Mouse (Mus musculus) hindbrain, embryonic 12.5 days (tissue): ENCODE data around the gene Ing5. TPM values are rescaled to one million over a fixed set of nuclear protein-coding genes. Genes with fewer than 3 reads are reported as not detected.

Source experiments
- ATAC-seq: fragments of 200-750 bp; cut with Nextera tagmentation; 2 replicates; pipeline ENCODE4 v1.8.0; 2017; ENCODE audit warnings: moderate TSS enrichment; ENCODE audit not compliant: low FRiP score
- H3K27ac ChIP-seq: fragments of 300-500 bp; sonication (generic); 2 replicates; pipeline ENCODE4 v1.5.1; 2016; ENCODE audit warnings: mild to moderate bottlenecking
- H3K27me3 ChIP-seq: fragments of 300-500 bp; sonication (generic); 2 replicates; pipeline ENCODE4 v1.6.1; 2016; ENCODE audit warnings: mild to moderate bottlenecking
- H3K36me3 ChIP-seq: fragments of 300-500 bp; sonication (generic); 2 replicates; pipeline ENCODE4 v1.6.1; 2016; ENCODE audit warnings: mild to moderate bottlenecking
- H3K4me1 ChIP-seq: fragments of 300-500 bp; sonication (generic); 2 replicates; pipeline ENCODE4 v1.6.1; 2016
- H3K4me2 ChIP-seq: fragments of 300-500 bp; sonication (generic); replicated peaks from 2 replicates; pipeline ENCODE4 v1.6.1; 2016; ENCODE audit warnings: mild to moderate bottlenecking
- H3K4me3 ChIP-seq: fragments of 300-500 bp; sonication (generic); 2 replicates; pipeline ENCODE4 v1.5.1; 2016; ENCODE audit warnings: mild to moderate bottlenecking
- H3K9ac ChIP-seq: fragments of 300-500 bp; sonication (generic); 2 replicates; pipeline ENCODE4 v1.6.1; 2016; ENCODE audit warnings: mild to moderate bottlenecking, moderate library complexity
- H3K9me3 ChIP-seq: fragments of 300-500 bp; sonication (generic); replicated peaks from 2 replicates; pipeline ENCODE4 v1.6.1; 2016; ENCODE audit warnings: mild to moderate bottlenecking
- WGBS: fragments of 180-500 bp; shearing (Covaris S2); methylation state at CpG from one replicate; pipeline ENCODE4 v1.1.7; 2016; 5-methylcytosine and 5-hydroxymethylcytosine counted together
- polyA plus RNA-seq: library from polyadenylated mRNA; unstranded; fragments of >200 nt; fragmentation: Nextera tagmentation; extraction: Ambion mirVana; gene quantifications from 2 replicates; pipeline ENCODE4 v1.2.1, GENCODE M21; 2016

Gene Ing5
- polyA plus RNA-seq, 1 experiment from 2014 or later: 15.0 TPM

DNA sequence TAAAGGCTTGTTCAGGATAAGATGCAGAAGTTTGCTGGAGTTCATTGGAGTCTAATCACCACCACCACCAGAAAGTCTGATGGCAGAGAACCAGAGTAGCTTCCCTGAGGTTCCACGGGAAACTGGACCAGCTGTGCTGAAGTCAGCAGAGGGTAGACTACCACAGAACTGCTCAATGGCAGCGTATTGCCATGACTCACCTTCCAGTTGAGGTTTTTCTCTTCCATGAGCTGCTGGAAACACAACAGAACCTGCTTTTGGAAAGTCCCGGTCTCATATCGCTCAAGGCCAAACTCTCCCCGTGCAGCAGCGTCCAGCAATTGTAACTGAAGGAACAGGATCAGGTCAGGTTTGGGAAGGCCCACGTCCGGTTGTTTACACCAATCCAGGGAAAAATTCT is 9.2 kb upstream of the Ing5 start:
- no peak for ATAC-seq
- H3K36me3 ChIP-seq: peaks cover 77% of the 10 kb centered on the region
- no peak overlapping the region for H3K9ac ChIP-seq

DNA sequence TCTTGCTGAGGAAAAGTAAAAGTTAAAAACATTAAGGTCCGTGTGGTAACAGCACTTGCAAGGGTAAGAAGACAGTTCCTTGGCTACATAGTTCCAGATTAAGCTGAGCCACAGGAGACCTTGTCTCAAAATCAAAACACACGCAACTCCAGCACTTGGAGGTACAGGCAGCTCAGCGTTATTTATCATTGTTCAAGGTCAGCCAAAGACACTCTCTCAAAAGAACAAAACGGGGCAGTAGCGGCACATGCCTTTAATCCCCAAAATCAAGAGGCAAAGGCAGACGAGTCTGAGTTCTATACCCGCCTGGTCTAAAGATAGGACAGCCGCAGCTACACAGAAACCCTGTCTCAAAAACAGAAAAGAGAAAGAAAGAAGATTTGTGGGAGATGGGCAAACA is 7.9 kb upstream of the Ing5 start:
- 0 out of 2 replicates have a peak, but pooled peaks cover 6% of the 10 kb centered on the region for H3K9me3 ChIP-seq
- no peak overlapping the region for H3K9ac ChIP-seq
- ATAC-seq: no peak
- H3K4me1 ChIP-seq: peaks cover 2% of the 10 kb centered on the region
- no peak overlapping the region for H3K4me3 ChIP-seq
- H3K27ac ChIP-seq: no peak overlapping the region
- peaks cover 69% of the 10 kb centered on the region for H3K36me3 ChIP-seq
- WGBS: 92% methylated on average over 8 of the region's 8 CpGs
- H3K4me2 ChIP-seq: no peak overlapping the region
- no peaks in the 10 kb centered on the region for H3K27me3 ChIP-seq

More for the DNA sequence above, 9.2 kb upstream of the Ing5 start:
- WGBS: 96% methylated on average over 8 of the region's 8 CpGs
- Histone ChIP-seq H3K27me3 (no peaks in the 10 kb centered on the region), H3K27ac (no peak overlapping the region), H3K9me3 (0 out of 2 replicates have a peak, but pooled peaks cover 7% of the 10 kb centered on the region), H3K4me2 (no peak overlapping the region), H3K4me1 (no peaks in the 10 kb centered on the region), H3K4me3 (no peak overlapping the region)

DNA sequence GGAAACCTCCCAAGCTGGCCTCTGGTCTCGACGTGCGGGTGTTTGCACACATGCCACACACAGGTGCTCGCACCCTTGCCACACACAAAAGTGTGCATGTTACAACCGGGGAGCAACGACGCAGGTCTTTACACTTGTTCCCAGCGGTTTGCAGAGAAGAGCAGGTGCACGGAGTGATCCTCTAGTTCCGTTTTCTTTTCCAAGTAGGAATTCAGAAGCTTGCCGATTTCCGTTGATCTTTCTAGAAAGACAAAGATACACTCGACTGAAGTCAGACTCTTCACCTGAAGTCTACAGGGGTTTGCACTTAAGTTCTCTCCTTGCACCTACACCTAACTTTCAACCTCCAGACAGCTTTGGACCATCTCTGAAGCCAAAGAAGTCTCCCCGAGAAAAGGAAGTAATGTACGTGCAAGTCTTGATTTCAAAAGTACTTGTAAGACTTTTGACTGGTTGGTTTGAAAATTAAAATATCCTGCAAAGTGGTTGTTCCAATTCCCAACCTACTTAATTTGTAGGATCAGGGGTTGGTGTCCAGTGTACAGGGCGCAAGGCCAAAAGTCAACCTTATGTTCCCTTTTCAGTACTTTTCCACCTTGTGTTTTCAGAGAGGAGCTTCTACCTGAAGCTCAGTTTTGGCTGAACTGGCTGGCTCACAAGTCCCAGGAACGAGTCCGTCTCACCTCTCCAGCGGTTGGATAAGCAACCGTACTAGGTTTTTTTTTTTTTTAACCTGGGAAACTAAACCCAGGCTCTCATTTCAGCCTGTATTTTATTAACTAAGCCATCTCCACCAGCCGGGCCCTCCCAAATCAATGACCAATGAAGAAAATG is 2.9 kb upstream of the Ing5 start:
- Histone ChIP-seq H3K4me1 (peaks cover 29% of the 10 kb centered on the region), H3K36me3 (peaks cover 25% of the 10 kb centered on the region), H3K4me3 (peak overlapping the region; percentile 81), H3K27ac (peak overlapping the region; percentile 84; the same call in 1 of the 2 replicates), H3K9me3 (no peaks in the 10 kb centered on the region), H3K4me2 (peak overlapping the region; percentile 72), H3K27me3 (no peaks in the 10 kb centered on the region), H3K9ac (peak overlapping the region; percentile 78)
- no peak for ATAC-seq
- WGBS: 77% methylated on average over 21 of the region's 21 CpGs

DNA sequence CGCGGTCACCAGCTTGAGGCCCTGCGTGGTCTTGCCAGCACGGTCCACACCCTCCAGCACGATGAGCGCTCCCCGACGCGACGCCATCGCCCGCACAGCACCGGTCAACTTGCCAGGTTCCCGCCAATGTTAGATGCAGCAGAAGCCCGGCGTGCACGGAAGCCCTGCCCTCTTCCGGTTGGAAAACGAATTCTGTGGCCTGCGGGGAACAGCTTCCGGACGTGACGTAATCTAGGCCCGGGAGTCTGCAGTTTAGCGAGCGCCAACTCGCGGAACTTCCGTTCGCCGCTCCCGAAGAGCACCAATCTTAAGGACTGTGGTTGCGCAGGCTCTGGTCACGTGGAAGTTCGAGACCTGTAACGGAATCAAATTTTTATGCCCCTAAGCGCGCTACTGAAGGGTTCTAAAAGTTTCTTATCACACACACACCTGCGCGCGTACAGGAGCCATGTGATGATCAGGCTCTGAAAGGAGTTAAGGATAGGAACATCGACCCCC is 2.0 kb upstream of the Ing5 start, which contains the start of gene Dtymk:
Gene Dtymk (minus strand): TSS at position 194 of the 498 bp plus-strand sequence.
- Histone ChIP-seq H3K27ac (peak within 1 kb of the TSS; percentile 84), H3K9me3 (no peaks in the 10 kb centered on the region), H3K36me3 (peaks cover 34% of the 10 kb centered on the region), H3K4me3 (peak within 1 kb of the TSS; percentile 81), H3K4me1 (peaks cover 29% of the 10 kb centered on the region), H3K27me3 (no peaks in the 10 kb centered on the region), H3K4me2 (peak within 1 kb of the TSS; percentile 72), H3K9ac (peak within 1 kb of the TSS; percentile 78)
- peak; percentile 57 for ATAC-seq
- under 1% methylated on average over 42 of the region's 42 CpGs for WGBS

DNA sequence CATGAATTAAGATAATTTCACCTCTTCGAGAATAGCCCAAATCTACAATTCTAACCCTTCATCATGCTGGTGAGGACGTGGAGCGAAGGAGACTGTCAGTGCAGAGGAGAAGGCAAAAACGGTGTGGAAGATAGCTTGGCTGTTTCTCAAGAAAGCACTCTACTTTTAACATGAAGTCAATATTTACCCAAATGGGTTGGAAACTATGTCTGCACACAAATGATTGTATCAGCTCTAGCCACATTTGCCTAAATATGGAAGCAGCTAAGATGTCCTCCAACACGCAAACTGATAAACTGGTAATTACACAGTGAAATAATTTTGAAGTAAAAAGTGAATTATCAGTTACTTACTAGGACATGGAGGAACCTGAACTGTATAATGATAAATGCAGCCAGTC is 994 bp upstream of the Ing5 start:
- WGBS: 90% methylated on average over 5 of the region's 5 CpGs
- H3K4me3 ChIP-seq: no peak overlapping the region
- no peaks in the 10 kb centered on the region for H3K9me3 ChIP-seq
- H3K27ac ChIP-seq: no peak overlapping the region
- peaks cover 37% of the 10 kb centered on the region for H3K36me3 ChIP-seq
- H3K4me1 ChIP-seq: peaks cover 29% of the 10 kb centered on the region
- H3K27me3 ChIP-seq: no peaks in the 10 kb centered on the region
- H3K4me2 ChIP-seq: peak overlapping the region; percentile 78
- ATAC-seq: no peak
- peak overlapping the region; percentile 84; the same call in 1 of the 2 replicates for H3K9ac ChIP-seq

DNA sequence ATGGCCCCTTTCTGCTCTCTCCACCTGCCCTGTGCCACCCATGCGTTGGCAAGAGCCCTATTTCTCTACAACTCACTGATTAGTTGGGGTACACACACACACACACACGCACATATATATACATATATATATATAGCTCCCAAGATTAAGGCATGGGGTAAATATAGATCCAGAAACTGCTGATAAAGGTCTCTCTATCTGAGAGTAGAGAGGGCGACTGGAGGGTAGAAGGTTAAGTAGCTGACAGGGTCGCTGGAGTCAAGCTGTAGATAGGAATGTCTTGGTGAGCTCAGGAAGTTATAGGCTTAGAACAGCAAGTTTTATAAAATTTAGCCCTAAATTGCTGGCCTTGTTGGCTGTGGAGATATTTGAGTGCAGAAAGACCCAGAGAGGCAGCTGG is 1.1 kb downstream of the Ing5 start:
- Histone ChIP-seq H3K4me1 (peaks cover 29% of the 10 kb centered on the region), H3K9me3 (no peaks in the 10 kb centered on the region), H3K27ac (no peak overlapping the region), H3K4me2 (peak overlapping the region; percentile 78), H3K36me3 (peaks cover 33% of the 10 kb centered on the region), H3K4me3 (peak overlapping the region; percentile 88), H3K9ac (peak overlapping the region; percentile 84), H3K27me3 (no peaks in the 10 kb centered on the region)
- WGBS: 89% methylated on average over 4 of the region's 4 CpGs
- no peak for ATAC-seq

DNA sequence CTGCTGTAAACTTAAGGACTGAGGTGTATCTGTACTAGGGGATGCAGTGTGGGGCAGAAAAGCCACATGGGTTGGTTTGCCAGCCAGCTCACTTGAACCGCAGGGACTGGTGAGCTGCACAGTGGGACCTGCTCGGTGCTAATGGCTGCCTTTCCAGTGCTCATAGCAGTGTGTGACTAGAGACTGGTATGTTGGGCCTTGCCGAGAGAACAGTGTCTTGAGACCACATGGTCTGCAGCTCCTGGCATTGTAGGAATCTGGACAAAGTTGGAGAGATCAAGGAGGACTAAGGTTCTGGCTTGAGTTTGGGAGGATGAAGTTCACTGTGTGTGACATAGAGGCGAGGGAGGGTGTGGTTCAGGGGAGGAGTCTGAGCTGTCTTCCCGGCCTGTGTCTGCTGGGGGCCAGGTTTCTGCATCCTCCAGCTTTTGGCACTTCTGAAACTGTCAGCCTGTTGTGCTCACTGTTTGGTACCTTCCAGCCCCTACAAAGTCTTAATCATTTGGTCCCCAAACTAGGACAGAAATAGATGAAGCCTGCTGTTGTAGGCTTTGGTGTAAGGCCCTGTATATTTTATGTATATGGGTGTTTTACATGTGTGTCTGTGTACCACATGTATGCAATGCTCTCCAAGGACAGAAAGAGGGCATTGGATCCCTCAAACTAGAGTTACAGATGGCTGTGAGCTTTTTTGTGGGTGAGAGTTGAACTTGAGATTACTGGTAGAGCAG is 1.6 kb downstream of the Ing5 start:
- Histone ChIP-seq H3K4me3 (no peak overlapping the region), H3K27ac (no peak overlapping the region), H3K36me3 (peaks cover 39% of the 10 kb centered on the region), H3K4me1 (peaks cover 29% of the 10 kb centered on the region), H3K27me3 (no peaks in the 10 kb centered on the region), H3K9me3 (no peaks in the 10 kb centered on the region), H3K9ac (no peak overlapping the region), H3K4me2 (peak overlapping the region; percentile 78; the same call in 1 of the 2 replicates)
- ATAC-seq: no peak
- WGBS: 84% methylated on average over 5 of the region's 5 CpGs

DNA sequence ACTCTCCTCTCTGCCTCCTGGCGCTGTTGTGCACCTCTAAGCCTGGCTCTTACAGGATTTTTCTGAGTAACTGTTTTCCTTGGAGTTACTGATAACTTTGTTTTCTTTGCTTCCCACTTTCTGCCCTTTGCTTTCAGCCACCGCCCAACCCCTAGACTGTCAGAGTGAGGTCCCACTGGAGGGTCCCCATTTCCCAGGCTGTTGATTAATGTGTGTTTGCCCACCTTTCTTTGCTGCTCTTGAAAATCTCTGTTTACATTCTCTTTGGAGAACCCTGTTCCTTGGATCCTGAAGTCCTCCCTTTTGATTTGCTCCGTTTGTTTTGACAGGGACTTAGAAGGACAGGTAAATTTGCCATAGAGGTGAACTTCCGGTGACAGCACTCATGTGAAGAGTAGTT is 5.1 kb downstream of the Ing5 start:
- H3K36me3 ChIP-seq: peaks cover 69% of the 10 kb centered on the region
- H3K4me2 ChIP-seq: no peak overlapping the region
- H3K4me1 ChIP-seq: peaks cover 10% of the 10 kb centered on the region
- WGBS: 91% methylated on average over 4 of the region's 4 CpGs
- H3K9me3 ChIP-seq: no peaks in the 10 kb centered on the region
- no peak overlapping the region for H3K9ac ChIP-seq
- no peak overlapping the region for H3K27ac ChIP-seq
- H3K4me3 ChIP-seq: no peak overlapping the region
- H3K27me3 ChIP-seq: no peaks in the 10 kb centered on the region
- ATAC-seq: no peak

DNA sequence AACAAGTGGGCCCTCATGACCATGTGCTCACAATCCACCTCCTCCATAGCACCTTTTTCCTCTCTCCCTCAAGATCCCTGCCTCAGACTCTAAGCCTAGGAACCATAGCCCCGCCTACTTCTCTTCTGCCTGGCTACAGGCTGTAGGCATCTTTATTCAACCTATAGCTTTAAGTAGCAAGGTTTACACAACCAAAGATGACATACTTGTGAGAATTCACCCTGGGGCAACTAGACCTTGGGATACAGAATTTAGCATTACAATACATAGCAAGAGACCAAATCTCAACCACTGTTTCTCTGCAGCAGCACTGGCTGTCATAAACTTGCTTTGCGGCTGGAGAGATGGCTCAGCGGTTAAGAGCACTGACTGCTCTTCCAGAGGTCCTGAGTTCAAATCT is 6.2 kb downstream of the Ing5 start:
- ATAC-seq: no peak
- Histone ChIP-seq H3K9me3 (no peaks in the 10 kb centered on the region), H3K27me3 (no peaks in the 10 kb centered on the region), H3K36me3 (peaks cover 80% of the 10 kb centered on the region), H3K4me1 (peaks cover 2% of the 10 kb centered on the region; the same call in 1 of the 2 replicates), H3K4me2 (no peak overlapping the region), H3K9ac (no peak overlapping the region), H3K27ac (no peak overlapping the region), H3K4me3 (no peak overlapping the region)
- 91% methylated on average over 3 of the region's 3 CpGs for WGBS

DNA sequence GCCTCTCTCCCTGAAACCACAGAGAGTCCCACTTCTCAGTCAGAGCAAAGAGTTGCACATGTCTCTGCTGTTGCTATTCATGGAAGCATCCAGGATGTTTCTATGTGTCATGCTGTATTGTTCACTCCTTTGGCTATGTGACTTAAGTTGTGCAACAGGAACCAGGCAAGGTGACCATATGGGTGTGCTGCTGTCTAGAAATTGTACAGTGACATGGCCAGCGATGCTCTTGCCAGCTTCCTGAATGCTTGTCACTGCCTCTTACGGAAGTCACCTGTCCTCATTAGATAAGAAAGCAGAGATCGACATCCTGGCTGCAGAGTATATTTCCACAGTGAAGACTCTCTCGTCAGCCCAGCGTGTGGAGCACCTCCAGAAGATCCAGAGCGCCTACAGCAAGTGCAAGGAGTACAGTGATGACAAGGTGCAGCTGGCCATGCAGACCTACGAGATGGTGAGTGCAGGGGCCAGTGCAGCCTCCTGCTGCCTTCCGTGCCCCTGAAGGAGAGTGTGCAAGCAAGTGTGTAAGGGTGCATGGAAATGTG is 7.8 kb downstream of the Ing5 start:
- H3K27ac ChIP-seq: no peak overlapping the region
- no peaks in the 10 kb centered on the region for H3K9me3 ChIP-seq
- H3K36me3 ChIP-seq: peaks cover 88% of the 10 kb centered on the region
- WGBS: 97% methylated on average over 8 of the region's 8 CpGs
- H3K4me2 ChIP-seq: no peak overlapping the region
- H3K9ac ChIP-seq: no peak overlapping the region
- no peak overlapping the region for H3K4me3 ChIP-seq
- no peaks in the 10 kb centered on the region for H3K4me1 ChIP-seq
- no peaks in the 10 kb centered on the region for H3K27me3 ChIP-seq
- no peak for ATAC-seq

DNA sequence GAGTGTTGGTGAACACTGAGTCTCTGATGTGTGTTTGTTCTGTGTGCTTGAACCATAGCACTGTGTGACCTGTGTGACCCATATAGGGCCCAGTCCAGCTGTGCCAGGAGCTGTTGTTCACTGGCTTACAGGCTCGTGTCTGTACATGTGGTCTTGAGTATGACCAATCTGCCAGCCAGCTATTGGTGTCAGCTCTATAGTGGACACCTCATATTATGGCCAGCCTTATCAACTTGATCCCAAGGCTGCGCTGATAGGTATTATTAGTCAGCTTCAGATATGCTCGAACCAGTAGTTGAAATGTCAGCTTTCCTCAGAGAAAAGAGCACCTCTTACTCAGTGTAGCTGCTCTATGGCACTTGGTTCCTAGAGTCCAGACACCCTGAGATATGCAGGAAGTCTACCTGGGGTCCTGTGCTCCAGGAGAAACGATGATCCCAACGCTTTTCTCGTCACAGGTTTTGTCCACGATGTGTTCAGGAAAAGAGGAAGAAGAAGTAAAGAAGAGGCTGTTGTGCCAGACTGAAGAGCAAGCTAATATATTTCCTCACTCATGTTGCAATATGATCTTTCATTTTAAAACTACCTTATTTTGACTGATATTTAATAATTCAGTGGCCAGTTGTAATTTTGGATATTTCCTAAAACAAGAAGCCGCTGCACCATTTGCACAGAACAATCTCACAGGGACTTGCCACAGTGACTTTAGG is 14.2 kb downstream of the Ing5 start:
- H3K4me1 ChIP-seq: no peaks in the 10 kb centered on the region
- no peaks in the 10 kb centered on the region for H3K9me3 ChIP-seq
- H3K27me3 ChIP-seq: no peaks in the 10 kb centered on the region
- no peak overlapping the region for H3K4me3 ChIP-seq
- H3K9ac ChIP-seq: no peak overlapping the region
- H3K4me2 ChIP-seq: no peak overlapping the region
- no peak overlapping the region for H3K27ac ChIP-seq
- WGBS: 94% methylated on average over 8 of the region's 8 CpGs
- ATAC-seq: no peak
- peaks cover 79% of the 10 kb centered on the region for H3K36me3 ChIP-seq

DNA sequence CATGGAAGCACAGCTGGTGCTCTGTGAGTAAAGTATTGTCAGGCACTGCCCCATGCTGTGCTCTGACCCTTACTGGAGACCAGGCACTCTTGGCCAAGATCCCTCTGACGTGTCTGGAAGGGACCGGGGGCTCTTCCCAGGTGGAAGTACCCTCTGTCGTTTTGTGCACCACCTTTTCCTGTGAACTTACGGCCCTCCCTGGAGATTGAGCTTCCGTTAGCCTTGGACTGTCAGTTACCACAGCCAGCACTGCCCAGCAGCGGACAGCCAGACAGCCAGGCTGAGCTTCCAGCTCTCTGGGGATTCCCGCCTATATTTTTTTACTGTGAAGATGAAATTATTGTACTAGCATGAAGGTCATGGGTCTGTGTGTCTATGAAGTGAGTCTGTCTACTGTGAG is 15.0 kb downstream of the Ing5 start:
- no peak for ATAC-seq
- Histone ChIP-seq H3K27me3 (no peaks in the 10 kb centered on the region), H3K27ac (no peak overlapping the region), H3K9me3 (no peaks in the 10 kb centered on the region), H3K9ac (no peak overlapping the region), H3K36me3 (peaks cover 72% of the 10 kb centered on the region), H3K4me2 (no peak overlapping the region), H3K4me3 (no peak overlapping the region), H3K4me1 (no peaks in the 10 kb centered on the region)
- WGBS: 85% methylated on average over 7 of the region's 7 CpGs
